Mouse (Mus musculus) layer of hippocampus, adult 9-11 months (tissue): ENCODE data around the gene Tnfrsf14.

Experiments
- DNase-seq: peaks from one replicate; pipeline ENCODE4 v3.0.0; 2022

The Tnfrsf14 gene

GRCm38 (mm10) chr4:154914707-154915106 is 13.7 kb downstream of the Tnfrsf14 start:
- DNase-seq, result no peak

DNA sequence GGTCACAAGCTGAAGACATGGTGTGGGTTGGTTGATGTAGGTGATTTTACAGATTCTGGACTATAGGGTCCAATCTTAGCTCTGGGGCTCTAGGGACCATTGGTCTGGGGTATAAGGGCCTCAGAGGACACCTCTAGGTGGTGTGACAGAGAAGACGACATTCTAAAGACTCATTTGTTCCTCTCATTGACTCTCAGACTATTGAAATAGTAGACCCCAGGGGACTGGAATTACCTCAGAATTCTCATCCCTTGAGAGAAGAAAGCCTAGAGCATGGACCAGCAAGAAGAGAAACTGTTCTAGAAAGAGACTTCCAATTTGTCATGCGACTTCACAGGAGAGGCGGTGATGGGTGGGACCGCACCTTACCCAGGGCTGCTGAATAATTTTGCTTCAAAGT is 14.1 kb downstream of the Tnfrsf14 start:
- no peak for DNase-seq

DNA sequence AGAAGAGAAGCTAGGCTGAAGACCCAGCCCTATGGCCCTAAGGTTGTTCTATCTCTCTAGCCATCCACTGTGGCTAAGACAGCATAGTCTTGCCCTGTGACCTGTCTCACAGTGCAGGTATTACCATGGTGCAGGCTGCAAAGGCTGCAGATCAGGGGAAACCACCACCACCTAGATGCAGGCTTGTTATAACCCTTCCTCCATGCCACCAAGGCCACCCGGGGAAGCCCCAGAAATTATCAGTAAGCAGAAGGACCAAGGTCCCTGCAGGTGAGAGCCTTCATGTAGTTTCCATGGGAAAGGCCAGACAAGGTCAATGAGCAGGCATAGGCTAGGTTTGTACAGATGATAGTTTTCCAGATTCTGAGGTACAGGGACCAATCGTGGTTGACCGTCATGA is 14.5 kb downstream of the Tnfrsf14 start:
- DNase-seq, result no peak

DNA sequence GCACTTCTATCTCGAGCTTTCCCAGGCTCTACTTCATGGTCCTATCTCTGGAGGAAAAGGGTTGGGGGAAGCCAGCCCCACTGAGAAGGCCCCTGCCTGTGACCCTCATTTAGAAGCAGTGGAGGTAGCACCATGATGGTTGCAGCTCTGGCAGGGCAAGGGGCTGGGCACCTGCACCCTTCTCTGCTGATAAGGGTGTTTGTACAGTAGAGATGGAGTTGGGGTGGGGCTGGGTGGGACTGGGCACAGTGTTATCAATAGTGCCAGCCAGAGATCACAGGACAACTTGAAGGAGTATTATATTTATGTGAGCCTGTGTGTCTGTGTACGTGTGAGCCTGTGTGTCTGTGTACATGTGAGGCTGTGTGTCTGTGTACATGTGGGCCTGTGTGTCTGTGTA is 16.7 kb downstream of the Tnfrsf14 start:
- DNase-seq, result no peak

DNA sequence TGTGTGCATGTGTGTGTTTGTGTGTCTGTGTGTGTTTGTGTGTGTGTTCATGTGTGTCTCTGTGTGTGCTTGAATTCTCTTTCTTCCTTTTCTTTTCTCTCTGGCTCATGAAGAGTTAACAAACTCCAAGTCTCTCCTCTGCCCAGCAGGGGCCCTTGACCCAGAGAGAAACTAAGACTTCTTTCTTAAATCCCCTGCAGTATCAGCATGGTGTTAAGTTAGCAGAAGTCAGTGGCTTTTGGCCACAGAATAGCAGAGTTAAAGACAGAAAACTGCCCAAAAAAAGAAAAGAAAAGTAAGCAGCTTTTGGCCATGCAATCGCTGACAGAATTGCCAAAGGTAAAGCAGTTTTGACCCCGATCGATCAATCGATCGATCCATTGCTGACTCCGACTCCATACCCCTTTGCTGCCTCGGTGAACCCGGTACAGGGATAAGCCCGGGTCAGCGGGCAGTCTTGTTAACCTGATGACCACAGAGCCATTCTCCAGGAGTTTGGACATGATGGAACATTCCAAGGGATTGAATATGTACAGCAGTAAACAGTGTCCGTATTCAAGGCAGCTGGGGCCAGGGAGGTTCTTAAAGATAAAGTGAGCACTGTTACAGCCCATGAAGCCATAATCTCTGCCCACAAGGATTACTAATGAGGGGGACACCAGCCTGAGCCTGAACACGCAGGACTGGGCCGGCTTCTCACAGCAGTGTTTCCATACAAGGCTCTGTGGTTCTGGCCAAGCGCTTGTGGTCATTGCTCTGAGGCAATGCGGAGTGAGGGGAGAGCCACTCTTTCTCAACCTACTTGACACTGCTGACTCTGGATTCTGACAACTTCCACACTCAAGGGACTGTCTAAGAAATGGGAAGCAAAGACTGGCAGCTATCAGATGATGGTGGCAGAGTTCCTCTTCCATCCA is 17.5 kb downstream of the Tnfrsf14 start:
- DNase-seq, result peak; percentile 79

- no peak for DNase-seq
These were observed 19.9 kb downstream of the Tnfrsf14 start for GRCm38 (mm10) chr4:154908490-154908889.

DNA sequence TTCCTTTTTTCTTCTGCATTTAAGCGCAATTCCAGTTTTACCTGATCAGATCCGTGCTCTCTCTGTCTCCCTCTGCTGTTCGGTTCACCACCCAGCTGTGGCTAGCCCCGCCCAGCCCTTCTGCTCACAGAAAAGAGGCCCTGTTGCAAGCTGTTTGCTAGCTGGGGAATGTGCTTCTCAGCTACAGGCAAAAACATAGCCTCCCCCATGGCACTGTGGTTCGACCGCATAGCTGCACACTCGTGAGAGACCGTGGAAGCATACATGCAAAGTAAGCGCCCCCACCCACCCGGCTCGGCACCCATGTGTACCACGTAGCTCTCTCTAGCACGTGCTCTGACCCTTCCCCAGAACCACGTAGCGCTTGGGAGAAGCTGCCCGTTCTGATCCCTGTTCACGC is 20.5 kb downstream of the Tnfrsf14 start:
- DNase-seq, result peak; percentile 69

- peak; percentile 88 for DNase-seq
These were observed 23.9 kb downstream of the Tnfrsf14 start for GRCm38 (mm10) chr4:154904185-154905071.

GRCm38 (mm10) chr4:154902371-154902770 is 26.0 kb downstream of the Tnfrsf14 start:
- DNase-seq, result no peak

- DNase-seq, result peak; percentile 91
These were observed 29.6 kb downstream of the Tnfrsf14 start, which contains the start of gene Fam213b for GRCm38 (mm10) chr4:154898506-154899446. Gene Fam213b, minus strand, starts transcription at chr4:154899135.

DNA sequence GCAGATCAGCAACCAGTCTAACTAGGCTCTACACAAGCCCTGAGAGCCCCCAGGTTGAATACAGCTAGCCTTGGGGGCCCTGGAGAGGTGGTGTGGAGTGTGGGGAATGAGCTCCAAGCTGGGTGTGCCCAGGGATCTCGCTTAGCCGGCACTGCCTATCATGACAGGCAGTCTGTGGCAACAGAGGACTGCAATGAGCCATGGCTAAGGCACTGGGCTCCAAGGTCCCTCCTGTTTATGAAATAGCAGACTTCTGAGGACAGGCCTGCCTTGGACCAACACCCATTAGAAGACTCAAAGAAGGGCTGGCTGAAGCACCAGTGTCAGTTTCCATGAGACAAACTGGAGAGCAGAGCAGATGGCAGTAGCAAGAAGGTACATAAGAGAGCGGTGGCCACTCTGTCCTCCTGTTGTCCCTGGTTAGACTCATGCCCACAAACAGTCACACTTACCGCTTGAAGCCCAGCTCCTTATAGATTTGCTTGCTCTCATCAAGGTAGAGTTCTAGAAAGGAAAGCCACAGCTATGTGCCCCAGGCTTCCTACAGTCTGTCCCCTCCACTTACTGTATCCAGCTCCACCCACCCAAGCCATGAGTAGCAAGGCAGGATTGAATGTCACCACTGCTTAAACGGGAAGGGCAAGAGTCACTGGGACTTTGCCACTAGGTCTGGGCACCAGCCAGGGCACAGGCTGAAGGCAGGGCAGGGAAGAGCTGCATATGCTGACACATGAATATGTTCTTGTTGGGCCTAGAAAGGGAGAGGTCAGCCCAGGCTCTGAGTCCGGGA is 30.5 kb downstream of the Tnfrsf14 start:
- no peak for DNase-seq

GRCm38 (mm10) chr4:154895549-154895948 is 32.8 kb downstream of the Tnfrsf14 start:
- DNase-seq, result no peak

- no peak for DNase-seq
These were observed 37.5 kb downstream of the Tnfrsf14 start for GRCm38 (mm10) chr4:154890887-154891286.

DNA sequence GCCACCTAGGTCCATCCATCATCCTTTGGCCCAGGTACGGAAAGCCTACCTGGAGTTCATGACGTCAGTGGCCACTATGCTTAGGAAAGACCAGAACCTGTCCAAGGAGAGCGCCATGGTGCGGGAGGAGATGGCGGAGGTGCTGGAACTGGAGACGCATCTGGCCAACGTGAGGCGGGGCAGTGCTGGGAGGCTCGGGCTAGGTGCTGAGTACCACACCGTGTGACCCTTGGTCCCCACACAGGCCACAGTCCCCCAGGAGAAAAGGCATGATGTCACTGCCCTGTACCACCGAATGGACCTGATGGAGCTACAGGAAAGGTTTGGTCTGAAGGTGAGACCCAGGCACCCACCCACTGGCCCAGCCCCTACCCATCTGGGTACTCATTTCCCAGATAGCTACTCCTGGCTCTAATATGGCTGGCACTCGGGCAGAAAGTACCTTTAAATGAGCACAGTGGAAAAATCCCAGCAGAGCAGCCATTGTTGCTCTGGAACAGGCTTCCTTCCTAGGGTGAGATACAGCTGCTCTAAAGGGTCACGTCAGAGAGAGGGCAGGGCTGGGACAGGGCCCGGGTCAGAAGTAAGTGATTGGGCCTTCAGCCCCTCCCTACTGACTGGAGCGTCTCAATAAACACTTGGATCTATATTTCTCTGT is 40.6 kb downstream of the Tnfrsf14 start:
- no peak for DNase-seq

DNA sequence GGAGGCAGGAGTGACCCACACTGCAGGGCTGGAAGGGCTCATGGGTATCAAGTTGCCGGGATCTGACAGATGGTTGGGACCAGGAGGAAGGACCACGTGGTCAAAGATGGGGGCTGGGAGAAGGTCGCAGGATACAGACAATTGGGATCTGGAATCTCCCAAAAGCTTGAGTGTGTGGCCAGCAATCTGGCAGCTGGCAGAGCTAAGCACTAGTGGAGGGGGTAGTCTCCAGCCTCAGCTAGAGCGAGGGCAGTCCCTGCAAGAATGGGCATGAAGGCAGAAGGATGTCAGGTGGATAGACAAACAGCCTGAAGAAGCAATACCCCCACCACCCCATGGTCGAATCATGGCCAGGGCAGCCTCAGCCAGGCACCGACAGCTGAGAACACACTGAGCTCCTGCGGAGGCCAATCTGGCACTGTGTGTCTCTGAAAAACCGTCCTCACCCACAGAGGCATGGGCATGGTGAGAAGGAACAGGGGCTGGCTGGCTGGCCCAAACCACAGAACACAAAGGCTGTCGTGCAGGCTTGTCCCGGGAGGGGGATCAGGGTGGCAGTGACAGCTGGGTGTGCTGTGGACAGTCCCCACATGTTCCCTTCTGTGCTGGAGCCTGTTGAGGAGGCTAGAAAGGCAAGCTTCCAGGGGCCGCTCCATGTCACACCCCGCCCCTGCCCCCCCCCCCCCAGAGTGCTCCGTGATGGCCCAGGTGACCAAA is 41.3 kb downstream of the Tnfrsf14 start:
- DNase-seq, result no peak

- DNase-seq, result no peak
These were observed 42.9 kb downstream of the Tnfrsf14 start for GRCm38 (mm10) chr4:154885416-154885815.

DNA sequence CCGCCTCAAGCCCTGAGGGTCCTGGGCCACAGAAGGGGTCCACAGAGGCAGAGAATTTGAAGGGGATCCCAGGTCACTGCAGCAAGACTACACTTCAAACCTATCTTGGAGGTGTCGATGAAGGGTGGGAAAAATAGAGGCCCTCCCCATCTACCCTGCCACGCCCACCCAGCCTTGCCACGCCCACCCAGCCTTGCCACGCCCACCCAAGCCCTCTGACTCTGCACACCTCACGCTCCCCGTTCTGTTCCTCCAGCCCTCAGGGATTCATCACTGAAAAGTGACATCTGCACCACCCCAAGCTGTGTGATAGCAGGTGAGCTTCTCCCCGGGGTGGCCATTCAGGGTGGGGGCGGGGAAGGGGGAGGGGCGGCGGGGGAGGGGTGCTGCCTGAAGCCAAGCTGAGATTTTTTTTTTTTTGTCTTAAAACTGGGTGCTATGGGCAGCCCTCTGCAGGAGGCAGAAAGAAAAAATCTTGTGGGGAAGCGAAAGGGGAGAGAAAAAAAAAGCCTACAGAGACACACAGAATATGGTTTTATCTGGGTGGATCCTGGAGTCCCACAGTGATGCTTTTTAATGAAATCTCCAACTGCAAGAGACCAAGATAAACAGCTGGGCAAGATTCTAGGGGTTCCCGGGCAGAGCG is 46.2 kb downstream of the Tnfrsf14 start:
- no peak for DNase-seq

DNA sequence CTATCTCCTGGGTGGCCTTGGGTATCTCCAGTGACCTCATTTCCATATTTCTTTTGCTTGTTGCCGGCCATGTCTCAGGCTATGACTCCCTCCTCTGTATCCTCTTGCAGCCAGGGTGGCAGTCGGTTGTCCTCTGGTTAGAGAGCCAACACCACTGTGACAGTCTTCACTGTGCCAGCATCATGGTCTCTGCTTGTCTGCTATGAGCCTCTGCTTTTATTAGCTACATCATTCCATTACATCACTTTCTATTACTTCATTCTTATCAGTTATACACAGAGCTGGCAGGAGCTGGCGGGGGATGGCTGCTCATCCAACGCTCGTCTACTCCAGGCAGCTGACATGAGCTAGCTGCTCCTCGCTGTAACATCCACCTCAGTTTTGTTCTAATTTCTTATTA is 47.6 kb downstream of the Tnfrsf14 start:
- DNase-seq, result peak; percentile 51

DNA sequence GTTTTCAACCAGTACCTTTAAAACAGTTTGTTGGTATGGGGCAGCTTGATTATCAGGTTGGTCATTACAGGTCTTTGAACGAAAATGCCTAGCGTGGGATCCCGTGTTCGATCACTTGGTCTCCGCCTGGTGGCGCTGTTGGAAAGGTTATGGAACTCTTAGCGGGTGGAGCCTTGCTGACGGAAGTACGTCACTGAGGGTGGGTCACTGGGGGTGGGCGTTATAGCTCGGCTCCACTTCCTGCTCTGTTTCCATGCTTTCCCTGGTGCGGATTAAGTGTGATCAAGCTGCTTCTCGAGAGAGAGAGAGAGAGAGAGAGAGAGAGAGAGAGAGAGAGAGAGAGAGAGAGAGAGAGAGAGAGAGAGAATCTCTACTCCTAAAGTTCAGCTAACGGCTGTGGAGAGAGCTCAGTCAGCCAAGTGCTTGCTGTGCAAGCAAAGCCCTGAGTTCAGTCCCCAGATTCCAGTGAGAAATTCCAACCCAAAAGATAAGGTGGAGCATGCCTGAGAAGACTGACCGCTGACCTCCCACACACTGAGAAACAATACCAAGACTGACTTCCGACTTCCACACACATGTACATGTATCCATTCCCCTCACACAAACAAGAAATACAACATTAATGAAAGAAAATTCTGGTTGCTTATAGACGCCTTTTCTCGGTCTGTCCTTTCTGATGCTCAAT is 50.4 kb downstream of the Tnfrsf14 start:
- peak; percentile 87 for DNase-seq
